Mouse (Mus musculus) bone marrow, adult 2 months (tissue): ENCODE results near the gene Ust. TPM values are rescaled to one million over a fixed set of nuclear protein-coding genes. Genes with fewer than 3 reads are reported as not detected.
"Not testable (repeated sequence)": the region's sequence is repeated elsewhere in the genome, so short reads cannot be mapped to it uniquely, and the experiment has no call there.

ENCODE experiments used
- H3K27ac ChIP-seq: fragments of 200-500 bp; 2 replicates; pipeline ENCODE4 v1.5.1; 2012; ENCODE audit warnings: low read depth, mild to moderate bottlenecking, control low read depth, inconsistent platforms, low read length; ENCODE audit not compliant: control insufficient read depth, poor library complexity, insufficient read depth
- H3K4me1 ChIP-seq: fragments of 200-500 bp; 2 replicates; pipeline ENCODE4 v1.6.1; 2011; ENCODE audit warnings: low read length; ENCODE audit not compliant: control insufficient read depth, insufficient read depth
- H3K4me3 ChIP-seq: fragments of 200-500 bp; replicated peaks from 2 replicates; pipeline ENCODE3; 2011; ENCODE audit warnings: mild to moderate bottlenecking, low read depth, low read length, control low read depth; ENCODE audit not compliant: control insufficient read depth
- CTCF ChIP-seq: fragments of 200-500 bp; IDR thresholded peaks from 2 replicates; pipeline ENCODE4 v1.5.1; 2011; ENCODE audit warnings: low read length, control low read depth; ENCODE audit not compliant: control insufficient read depth, insufficient read depth
- POLR2A ChIP-seq: fragments of 200-500 bp; IDR thresholded peaks from 2 replicates; pipeline ENCODE4 v1.6.1; 2011; ENCODE audit warnings: low read depth, mild to moderate bottlenecking, control low read depth, low read length, borderline replicate concordance; ENCODE audit not compliant: control insufficient read depth
- WGBS: fragments of 180-500 bp; shearing (Covaris S2); methylation state at CpG from one replicate; pipeline ENCODE4 v1.1.7; 2018; 5-methylcytosine and 5-hydroxymethylcytosine counted together
- polyA plus RNA-seq: library from polyadenylated mRNA; stranded (reverse); fragments of >200 nt; gene quantifications from 2 replicates; pipeline ENCODE4 v1.2.4, GENCODE M21; 2011; ENCODE audit warnings: low replicate concordance; ENCODE audit not compliant: missing spikeins, insufficient read depth, insufficient read length

Ust gene
- polyA plus RNA-seq, result 0.27 and 0.47 TPM in 2 replicates

GRCm38 (mm10) chr10:8518141-8519013, at the start of gene Ust:
Gene Ust, minus strand, starts transcription at chr10:8518825.
- WGBS, result under 1% methylated on average over 71 of the region's 78 CpGs
- no peak for TF ChIP-seq POLR2A
- no peak for TF ChIP-seq CTCF
- no peaks in the 10 kb centered on the region; the same call in 1 of the 2 replicates for H3K4me1 ChIP-seq
- peak within 1 kb of the TSS; percentile 73 for H3K4me3 ChIP-seq
- H3K27ac ChIP-seq, result no peak within 1 kb of the TSS; the same call in 1 of the 2 replicates

- Histone ChIP-seq H3K4me1 (no peaks in the 10 kb centered on the region), H3K27ac (no peak overlapping the region), H3K4me3 (no peak overlapping the region)
- 73% methylated on average over 4 of the region's 4 CpGs for WGBS
- no peak for TF ChIP-seq POLR2A
- TF ChIP-seq CTCF, result no peak
Observed at GRCm38 (mm10) chr10:8561366-8561765, 42.7 kb upstream of the Ust start.

- not testable (repeated sequence) for H3K4me1 ChIP-seq, H3K4me3 ChIP-seq, H3K27ac ChIP-seq
- 76% methylated on average over 6 of the region's 6 CpGs for whole genome bisulfite sequencing
Observed at GRCm38 (mm10) chr10:8559566-8559965, 40.9 kb upstream of the Ust start.

DNA sequence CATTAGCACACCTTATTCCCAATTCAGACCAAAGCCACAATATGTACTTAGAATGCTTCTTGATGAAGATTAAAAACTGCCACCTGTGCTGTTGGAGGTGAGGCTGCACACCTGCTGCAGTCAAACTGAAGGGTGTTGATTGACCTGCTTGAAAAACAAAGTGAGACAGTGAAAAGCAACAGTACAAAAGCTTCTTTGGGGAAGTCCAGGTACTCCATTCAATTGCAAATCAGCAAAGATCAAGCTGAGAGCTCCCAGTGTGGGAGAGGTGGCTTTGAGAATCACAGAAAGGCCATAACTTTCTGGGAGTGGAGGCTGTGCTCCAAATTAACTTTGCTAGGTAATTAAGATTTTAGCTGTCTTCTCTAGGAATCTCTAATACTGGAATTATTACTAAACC, 33.6 kb upstream of the Ust start:
- H3K4me3 ChIP-seq, H3K4me1 ChIP-seq, H3K27ac ChIP-seq: not testable (repeated sequence)

DNA sequence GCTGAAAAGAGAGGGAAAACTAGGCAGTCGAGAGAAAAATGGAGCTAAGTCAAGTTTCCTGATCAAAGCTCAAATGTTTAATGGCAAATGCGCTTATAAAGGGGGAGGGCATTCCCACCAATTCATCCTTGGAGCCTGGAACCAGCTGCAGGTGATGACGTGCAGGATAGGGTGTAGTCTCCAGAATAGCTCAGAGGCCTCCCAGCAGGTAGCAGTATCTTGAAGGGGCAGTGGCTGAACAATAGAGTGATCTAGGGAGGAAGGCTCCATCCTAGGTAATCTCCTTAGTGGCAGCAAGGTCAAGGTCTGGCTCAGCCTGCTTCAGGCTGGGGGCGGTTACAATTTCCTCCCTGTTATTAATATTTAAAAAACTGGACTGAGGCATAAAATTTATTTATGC, 33.0 kb upstream of the Ust start:
- not testable (repeated sequence) for H3K4me3 ChIP-seq, H3K27ac ChIP-seq, H3K4me1 ChIP-seq
- 81% methylated on average over 4 of the region's 4 CpGs for WGBS

- H3K27ac ChIP-seq, result no peak overlapping the region
- no peak overlapping the region for H3K4me3 ChIP-seq
- H3K4me1 ChIP-seq, result no peaks in the 10 kb centered on the region
- no peak for TF ChIP-seq CTCF
- no peak for TF ChIP-seq POLR2A
- WGBS, result 29% methylated on average over 1 of the region's 1 CpGs
Observed at GRCm38 (mm10) chr10:8541514-8541913, 22.9 kb upstream of the Ust start.

DNA sequence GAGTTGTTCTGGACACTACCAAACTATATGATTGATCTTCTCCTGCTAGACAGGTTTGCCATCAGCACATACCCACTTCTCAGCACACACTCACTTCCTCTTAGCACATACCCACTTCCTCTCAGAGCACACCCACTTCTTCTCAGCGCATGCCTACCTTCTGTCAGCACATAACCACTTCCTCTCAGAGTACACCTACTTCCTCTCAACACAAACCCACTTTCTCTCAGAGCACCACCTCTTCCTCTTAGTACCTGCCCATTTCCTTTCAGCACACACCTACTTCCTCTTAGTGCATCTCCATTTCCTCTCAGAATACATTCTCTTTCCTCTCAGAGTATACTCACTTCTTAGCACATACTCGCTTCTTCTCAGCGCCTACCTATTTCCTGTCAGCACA, 16.8 kb upstream of the Ust start:
- 31% methylated on average over 3 of the region's 3 CpGs for WGBS

GRCm38 (mm10) chr10:8531651-8532050, 13.0 kb upstream of the Ust start:
- no peak overlapping the region for H3K27ac ChIP-seq
- H3K4me3 ChIP-seq, result no peak overlapping the region
- no peaks in the 10 kb centered on the region for H3K4me1 ChIP-seq
- 52% methylated on average over 3 of the region's 3 CpGs for WGBS
- TF ChIP-seq POLR2A, result no peak
- no peak for TF ChIP-seq CTCF

More for the DNA sequence above, 16.8 kb upstream of the Ust start:
- Histone ChIP-seq H3K27ac (no peak overlapping the region), H3K4me3 (no peak overlapping the region), H3K4me1 (no peaks in the 10 kb centered on the region)
- TF ChIP-seq CTCF (no peak), POLR2A (no peak)

GRCm38 (mm10) chr10:8530505-8531051, 12.0 kb upstream of the Ust start:
- Histone ChIP-seq H3K4me3 (no peak overlapping the region), H3K27ac (no peak overlapping the region), H3K4me1 (no peaks in the 10 kb centered on the region)
- WGBS, result 82% methylated on average over 4 of the region's 4 CpGs
- TF ChIP-seq CTCF (no peak), POLR2A (no peak)
